Mouse (Mus musculus) neutrophil, adult 59 days (primary cell): Measurements from ENCODE around the gene Fis1. TPM values are rescaled to one million over a fixed set of nuclear protein-coding genes. Genes with fewer than 3 reads are reported as not detected.

Experiments
- total RNA-seq, 2 experiments: library from RNA; stranded (reverse); gene quantifications; 1 replicate in 1 of 2; 2 replicates in 1 of 2; pipeline ENCODE4 v1.2.4; 2023

Gene Fis1
- 100 to 1,000 TPM; 210 to 222 TPM for total RNA-seq

GRCm38 (mm10) chr5:136953015-136953414 is at the start of gene Fis1:
Gene Fis1 (plus strand): TSS chr5:136953275.

DNA sequence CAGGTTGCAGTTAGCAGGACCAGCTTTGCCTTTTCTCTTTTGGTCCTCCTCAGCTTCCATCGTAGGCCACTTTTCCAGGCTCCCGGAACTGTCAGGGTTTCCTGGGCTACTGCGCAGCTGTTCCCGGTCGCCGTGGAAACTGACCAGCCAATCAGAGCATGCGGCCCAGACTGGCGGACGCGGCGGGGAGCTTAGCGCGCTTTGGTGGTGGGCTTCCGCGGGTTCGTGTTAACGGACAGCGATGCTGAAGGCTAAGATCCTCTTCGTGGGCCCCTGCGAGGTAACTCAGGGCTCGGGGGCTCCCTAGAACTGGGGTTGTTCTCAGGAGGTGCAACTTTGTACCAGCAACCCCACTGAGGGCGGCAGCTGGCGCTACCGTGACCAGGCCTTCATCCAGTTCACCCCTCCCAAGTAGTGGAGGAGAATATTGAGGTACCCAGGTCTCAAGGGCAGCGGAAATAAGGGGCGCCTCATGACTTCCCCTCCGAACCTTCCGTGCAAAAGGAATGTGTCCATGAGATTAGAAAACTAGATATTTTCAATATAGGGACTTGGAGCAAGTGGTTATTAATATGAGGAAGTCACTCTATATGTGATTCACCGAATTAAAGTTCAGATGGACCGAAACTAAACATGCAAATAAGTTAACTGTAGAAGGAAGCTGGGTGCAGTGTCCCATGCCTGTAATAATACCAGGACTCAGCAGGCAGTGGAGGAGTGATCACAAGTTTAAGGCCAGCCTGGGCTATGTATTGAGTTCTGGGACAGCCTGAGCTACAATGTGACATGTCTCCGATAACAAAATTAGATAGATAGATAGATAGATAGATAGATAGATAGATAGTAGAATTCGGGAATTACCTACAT is 44.9 kb upstream of the Fis1 start, which contains the start of gene Ift22:
Gene Ift22 (plus strand): TSS at position 160 of the 867 bp plus-strand sequence.

DNA sequence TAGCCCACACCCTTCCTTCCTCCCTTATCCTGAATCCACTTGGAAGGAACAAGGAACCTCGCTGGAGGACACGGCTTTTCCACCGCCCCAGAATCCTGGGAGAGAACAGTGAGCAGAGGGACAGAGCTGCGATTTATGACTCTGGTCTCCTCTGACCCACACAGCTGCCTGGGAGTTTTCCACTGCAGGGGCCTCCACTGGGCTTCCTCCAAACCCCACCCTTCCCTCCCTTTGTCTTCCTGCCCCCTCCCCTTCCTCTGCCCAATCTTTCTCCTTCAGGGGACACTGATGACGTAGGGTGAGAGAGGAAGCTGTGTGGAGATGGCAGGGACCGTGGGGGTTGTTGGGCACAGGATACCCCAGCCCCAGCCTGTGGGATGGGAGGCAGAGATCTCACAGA is 13.3 kb downstream of the Fis1 start, which contains the start of gene Cldn15:
Gene Cldn15 (plus strand): TSS at position 286 of the 400 bp plus-strand sequence.

DNA sequence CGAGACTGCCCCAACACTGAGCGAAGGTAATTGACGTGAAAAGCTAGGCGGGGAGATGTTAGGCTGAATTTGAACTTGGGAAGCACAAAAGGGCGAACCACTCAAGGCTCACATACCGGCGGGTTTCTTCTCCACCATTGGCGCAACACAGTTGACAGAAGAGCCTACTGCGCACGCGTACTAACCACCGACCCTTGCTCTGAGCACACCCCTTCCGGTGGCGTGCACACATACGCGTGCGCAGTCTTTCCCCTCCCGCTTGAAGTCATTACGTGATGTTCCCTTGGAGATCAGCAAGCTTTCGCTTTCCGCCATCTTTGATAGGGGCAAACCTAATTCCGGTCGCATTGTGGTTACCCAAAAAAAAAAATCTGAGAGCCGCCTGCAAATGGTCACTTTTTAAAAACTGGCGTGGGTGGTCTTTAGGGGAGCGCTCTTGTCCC is 33.6 kb downstream of the Fis1 start, which contains the start of gene Plod3:
Gene Plod3 (plus strand): TSS at position 325 of the 443 bp plus-strand sequence.

GRCm38 (mm10) chr5:136987934-136988271 is 34.8 kb downstream of the Fis1 start, which contains the start of gene Znhit1:
Gene Znhit1 (minus strand): TSS chr5:136988021.

Other genes with a start within 250 kb of the Fis1 start
- not detected for gene Col26a1, start 70.1 kb upstream of the Fis1 start, total RNA-seq
- 1 to 10 TPM; 1.8 to 5.1 TPM for gene Ift22, start 45.1 kb upstream of the Fis1 start, total RNA-seq
- 10 to 100 TPM; 42.6 to 53.7 TPM for gene Cldn15, start 13.3 kb downstream of the Fis1 start, total RNA-seq
- gene Plod3, start 33.7 kb downstream of the Fis1 start, total RNA-seq, result 100 to 1,000 TPM in 1 of 2 experiments, 10 to 100 TPM in 1; 93.1 to 105 TPM
- 10 to 100 TPM; 90.9 to 94.2 TPM for gene Znhit1, start 34.7 kb downstream of the Fis1 start, total RNA-seq
- gene Vgf, start 73.1 kb downstream of the Fis1 start, total RNA-seq, result not detected
- 10 to 100 TPM; 30.7 to 32.9 TPM for gene Ap1s1, start 92.9 kb downstream of the Fis1 start, total RNA-seq
- gene Serpine1, start 119.0 kb downstream of the Fis1 start, total RNA-seq, result not detected
- 10 to 100 TPM; 39.4 to 43.5 TPM for gene Trim56, start 162.9 kb downstream of the Fis1 start, total RNA-seq
- gene Muc3, start 196.0 kb downstream of the Fis1 start, total RNA-seq, result not detected